Mouse (Mus musculus): ENCODE measurements around the gene Ifna5.
"Not testable (repeated sequence)": the region's sequence is repeated elsewhere in the genome, so short reads cannot be mapped to it uniquely, and the experiment has no call there.

GRCm38 (mm10) chr4:88797097-88797496 is 38.2 kb upstream of the Ifna5 start, which contains the start of gene Gm13279:
- TF ChIP-seq CTCF (IDR thresholded peaks at IDR 0.05; ENCODE audit: insufficient read depth, low read length); POLR2A (IDR thresholded peaks at IDR 0.05; ENCODE audit: borderline replicate concordance, extremely low read depth, low read depth, low read length): not testable (repeated sequence)
